Mouse (Mus musculus) testis, postnatal 10 days (tissue): Measurements from ENCODE around the gene Gatb.

Source experiments
- DNase-seq: peaks from one replicate; pipeline ENCODE4 v3.0.0; 2021; ENCODE audit warnings: low spot score

Gatb gene

GRCm38 (mm10) chr3:85594452-85594851 is 20.5 kb downstream of the Gatb start:
- no peak for DNase-seq

- no peak for DNase-seq
These were observed 25.6 kb downstream of the Gatb start for GRCm38 (mm10) chr3:85599526-85599925.

GRCm38 (mm10) chr3:85601841-85602305 is 28.0 kb downstream of the Gatb start:
- DNase-seq, result no peak

- no peak for DNase-seq
These were observed 29.9 kb downstream of the Gatb start for GRCm38 (mm10) chr3:85603811-85604210.

GRCm38 (mm10) chr3:85606912-85607311 is 33.0 kb downstream of the Gatb start:
- no peak for DNase-seq

- DNase-seq, result no peak
These were observed 33.8 kb downstream of the Gatb start for GRCm38 (mm10) chr3:85607753-85608152.

GRCm38 (mm10) chr3:85616389-85616788 is 42.5 kb downstream of the Gatb start:
- no peak for DNase-seq

GRCm38 (mm10) chr3:85618885-85619284 is 45.0 kb downstream of the Gatb start:
- peak; percentile 51 for DNase-seq

- no peak for DNase-seq
These were observed 45.4 kb downstream of the Gatb start for GRCm38 (mm10) chr3:85619345-85619744.

GRCm38 (mm10) chr3:85619751-85620150 is 45.8 kb downstream of the Gatb start:
- DNase-seq, result no peak

GRCm38 (mm10) chr3:85629895-85630510 is 56.1 kb downstream of the Gatb start:
- DNase-seq, result no peak

GRCm38 (mm10) chr3:85633733-85634132 is 59.8 kb downstream of the Gatb start:
- no peak for DNase-seq

- no peak for DNase-seq
These were observed 60.6 kb downstream of the Gatb start for GRCm38 (mm10) chr3:85634389-85635125.

GRCm38 (mm10) chr3:85635126-85635419 is 61.2 kb downstream of the Gatb start:
- DNase-seq, result no peak

GRCm38 (mm10) chr3:85635591-85635990 is 61.7 kb downstream of the Gatb start:
- DNase-seq, result no peak

GRCm38 (mm10) chr3:85636716-85637447 is 63.0 kb downstream of the Gatb start:
- no peak for DNase-seq

- no peak for DNase-seq
These were observed 67.8 kb downstream of the Gatb start for GRCm38 (mm10) chr3:85641751-85642150.

GRCm38 (mm10) chr3:85644814-85645213 is 70.9 kb downstream of the Gatb start:
- DNase-seq, result no peak

- no peak for DNase-seq
These were observed 71.6 kb downstream of the Gatb start for GRCm38 (mm10) chr3:85645517-85646004.

- no peak for DNase-seq
These were observed 75.3 kb downstream of the Gatb start for GRCm38 (mm10) chr3:85649176-85649575.

- no peak for DNase-seq
These were observed 79.1 kb downstream of the Gatb start for GRCm38 (mm10) chr3:85652727-85653665.

GRCm38 (mm10) chr3:85655538-85655937 is 81.6 kb downstream of the Gatb start:
- no peak for DNase-seq
